Mouse (Mus musculus) testis, postnatal 14 days (tissue): ENCODE results near the gene Pptc7.

Source experiments
- DNase-seq: peaks from one replicate; pipeline ENCODE4 v3.0.0; 2021; ENCODE audit warnings: low spot score

Gene Pptc7

DNA sequence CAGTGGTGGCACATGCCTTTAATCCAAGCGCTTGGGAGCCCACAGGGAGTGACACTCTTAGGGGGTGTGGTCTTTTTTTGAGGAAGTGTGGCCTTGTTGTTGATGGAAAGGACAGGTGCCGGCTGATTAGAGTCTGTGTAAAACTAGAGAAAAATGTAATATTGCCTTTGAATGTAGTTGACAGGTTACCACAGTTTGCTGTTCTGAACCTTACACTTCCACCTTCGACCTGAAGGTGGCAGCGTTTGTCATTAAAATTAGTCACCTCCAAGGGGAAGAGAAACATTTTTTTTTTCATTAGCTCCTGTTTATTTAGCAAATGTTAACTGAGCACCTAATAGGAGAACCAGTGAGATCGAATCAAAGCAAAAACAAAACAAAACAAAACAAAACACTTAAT lies 16.3 kb upstream of the Pptc7 start:
- DNase-seq, result no peak

DNA sequence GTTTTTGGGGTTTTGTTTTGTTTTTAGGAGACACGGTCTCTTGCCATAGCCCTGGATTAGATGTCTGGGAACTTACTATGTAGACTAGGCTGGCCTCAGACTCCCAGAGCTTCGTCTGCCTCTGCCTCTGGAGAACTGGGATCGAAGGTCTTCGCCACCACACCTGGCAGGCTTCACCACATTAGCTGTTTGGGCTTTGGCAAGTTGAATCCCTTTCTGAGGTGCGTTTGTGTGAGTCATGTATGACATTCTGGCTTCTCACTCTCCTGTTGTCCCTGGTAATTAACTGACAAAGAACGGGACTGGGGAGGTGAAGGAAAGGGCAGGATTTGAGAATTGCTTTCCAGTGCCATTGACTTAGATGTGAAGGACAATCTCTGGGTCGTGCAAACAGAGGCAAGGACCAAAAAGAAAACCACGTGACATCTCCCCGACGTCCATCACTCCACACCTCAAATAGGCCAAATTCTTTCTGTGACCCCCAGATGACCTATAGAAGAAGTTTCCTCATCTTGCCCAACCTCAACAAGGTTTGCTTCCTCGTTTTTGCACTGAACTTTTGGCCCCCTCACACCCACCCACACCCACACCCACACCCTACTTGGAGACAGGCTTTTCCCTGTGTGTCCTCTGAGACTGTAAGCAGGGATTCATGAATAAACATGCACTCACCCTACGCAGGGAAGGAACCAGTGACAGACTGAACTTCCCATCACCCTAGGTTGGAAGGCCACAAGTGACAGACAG lies 15.1 kb upstream of the Pptc7 start:
- DNase-seq, result no peak

DNA sequence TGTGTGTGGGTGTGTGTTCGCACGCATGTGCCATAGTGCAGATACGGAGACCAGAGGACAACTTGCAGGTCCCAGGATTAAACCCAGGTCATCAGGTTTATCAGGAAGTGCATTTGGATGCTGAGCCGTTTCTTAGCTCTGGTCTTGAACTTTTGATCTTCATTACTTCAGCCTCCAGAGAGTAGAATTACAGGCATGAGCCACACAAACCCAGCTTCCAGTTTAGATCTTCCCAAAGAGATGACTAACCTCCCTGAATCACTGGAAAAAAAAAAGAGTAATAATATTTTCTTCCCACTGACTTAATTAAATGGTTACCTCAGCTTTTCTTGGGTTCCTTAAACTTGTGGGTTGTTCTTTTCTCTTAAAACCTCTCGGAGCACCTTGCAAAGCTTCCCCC lies 11.3 kb upstream of the Pptc7 start:
- DNase-seq, result no peak

DNA sequence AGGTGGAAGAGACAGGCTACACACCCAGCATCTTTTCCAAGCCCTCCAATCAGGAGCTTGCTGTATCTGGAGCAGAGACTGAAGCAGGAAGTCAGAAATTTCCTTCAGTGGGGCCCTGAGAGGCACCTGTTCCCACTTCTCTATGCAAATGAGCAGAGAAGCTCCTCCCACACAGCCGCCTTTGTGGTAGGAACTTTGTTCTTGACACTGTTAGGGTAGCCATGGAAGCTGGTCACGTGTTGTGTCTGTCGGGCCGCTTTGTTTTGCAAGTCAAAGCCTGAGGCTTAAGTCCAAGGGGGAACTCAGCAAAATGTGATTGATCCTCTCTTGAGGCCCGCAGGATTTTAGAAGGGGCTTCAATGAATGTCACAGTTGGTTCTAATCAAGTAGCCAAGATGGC lies 9.4 kb upstream of the Pptc7 start:
- DNase-seq, result peak; percentile 60

DNA sequence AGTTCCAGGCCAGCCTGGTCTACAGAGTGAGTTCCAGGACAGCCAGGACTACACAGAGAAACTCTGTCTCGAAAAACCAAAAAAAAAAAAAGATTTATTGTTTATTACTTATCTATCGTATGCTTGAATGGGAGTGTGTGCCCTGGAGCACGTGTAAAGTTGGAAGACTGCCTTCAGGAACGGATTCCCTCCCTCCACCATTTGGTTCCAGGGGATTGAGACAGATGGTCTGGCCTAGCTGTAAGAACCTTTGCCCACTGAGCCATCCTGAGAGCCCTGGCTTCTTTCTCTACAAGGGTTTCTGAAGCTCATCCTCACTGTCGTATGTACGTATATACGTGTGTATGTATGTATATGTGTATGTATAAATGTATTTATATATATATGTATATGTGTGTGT lies 5.2 kb upstream of the Pptc7 start:
- DNase-seq, result no peak

DNA sequence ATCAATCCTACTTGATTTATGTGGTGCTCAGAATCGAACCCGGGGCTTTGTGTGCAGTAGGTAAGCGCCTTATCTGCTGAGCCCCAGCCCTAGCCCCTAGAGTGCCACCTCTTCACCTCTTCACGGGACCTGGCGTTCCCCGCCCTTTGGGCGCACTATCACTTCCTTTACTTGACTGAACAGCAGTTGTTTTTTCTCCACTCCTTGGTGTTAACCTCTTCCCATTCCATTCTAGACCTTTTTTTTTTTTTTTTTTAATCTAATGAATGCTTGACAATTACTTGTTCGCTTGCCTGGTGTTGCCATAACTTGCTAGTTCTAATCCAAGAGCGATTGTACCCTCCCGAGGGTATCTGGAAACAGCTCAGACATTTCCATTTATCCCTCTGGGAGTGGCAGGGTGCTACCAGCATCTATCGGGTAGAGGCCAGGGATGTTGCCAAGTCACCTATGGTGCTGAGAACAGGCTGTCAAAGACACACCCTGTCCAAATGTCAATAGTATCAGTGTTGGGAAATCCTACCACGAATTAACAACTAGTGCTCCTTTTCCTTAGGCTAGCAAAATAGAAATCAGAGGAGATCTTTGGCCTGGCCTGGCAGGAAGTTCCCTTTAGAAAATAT lies 4.3 kb upstream of the Pptc7 start:
- DNase-seq, result no peak

DNA sequence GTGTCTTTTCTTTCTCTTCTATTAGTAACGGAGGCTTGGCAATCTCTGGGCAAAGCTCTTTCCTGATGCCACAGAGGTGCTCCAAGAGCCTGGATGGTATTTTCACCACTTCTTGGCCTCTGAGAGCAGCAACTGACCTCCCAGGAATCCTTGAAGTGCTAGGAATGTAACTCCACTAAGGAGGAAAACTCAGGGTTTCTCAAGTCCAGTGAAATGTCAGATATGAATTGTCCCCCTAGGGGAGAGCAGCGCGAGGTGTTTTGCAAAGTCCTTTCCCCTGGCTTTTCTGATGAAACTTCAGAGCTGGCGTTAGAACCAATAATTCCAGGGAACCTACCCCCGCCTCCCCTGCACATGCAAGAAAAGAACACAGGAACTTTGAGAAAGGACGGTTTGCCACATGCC lies 3.7 kb upstream of the Pptc7 start:
- DNase-seq, result no peak

DNA sequence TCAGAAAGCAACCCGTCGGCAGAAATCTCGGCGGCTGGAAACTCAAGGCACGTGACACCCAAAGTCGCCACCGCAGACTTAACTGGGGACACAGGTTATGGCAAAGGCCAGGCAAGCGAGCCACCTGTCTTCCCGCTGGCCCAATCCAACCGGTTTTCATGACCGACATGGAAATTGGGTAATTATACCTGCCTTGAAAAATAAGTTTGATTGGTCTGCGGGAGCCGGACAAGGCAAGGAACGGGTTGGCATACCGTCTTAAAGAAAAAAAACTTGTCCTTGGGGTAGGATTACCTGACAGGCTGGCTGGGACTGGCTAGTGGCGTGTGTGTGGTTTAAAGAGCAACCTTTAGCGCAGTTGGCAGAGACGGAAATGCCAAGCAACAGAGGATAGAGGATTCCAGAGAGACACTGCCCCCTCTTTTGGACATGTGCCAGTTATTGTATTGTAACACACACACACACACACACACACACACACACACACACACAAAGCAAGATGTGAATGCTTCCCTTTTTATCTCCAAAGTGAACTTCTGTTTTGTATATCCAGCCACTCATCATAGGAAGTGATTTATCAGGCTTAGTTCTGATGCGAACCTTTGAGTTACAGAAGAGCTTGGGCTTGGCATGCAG lies 3.2 kb upstream of the Pptc7 start:
- no peak for DNase-seq

DNA sequence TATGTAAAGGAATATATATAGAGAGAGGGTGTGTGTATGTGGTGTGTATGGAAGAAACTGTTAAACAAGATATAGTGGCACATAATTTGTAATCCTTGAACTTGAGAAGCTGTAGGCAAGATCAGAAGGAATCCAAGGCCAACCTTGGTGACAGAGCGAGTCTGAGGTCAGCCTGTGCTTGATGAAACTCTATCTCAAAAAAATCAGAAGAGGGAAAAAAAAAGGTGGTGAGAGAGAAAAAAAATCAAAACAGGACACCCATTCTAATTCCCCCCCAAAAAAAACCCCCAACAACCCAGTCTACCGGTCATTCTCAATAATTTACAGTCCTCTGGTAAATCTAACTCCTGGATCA lies 360 bp upstream of the Pptc7 start:
- DNase-seq, result no peak

DNA sequence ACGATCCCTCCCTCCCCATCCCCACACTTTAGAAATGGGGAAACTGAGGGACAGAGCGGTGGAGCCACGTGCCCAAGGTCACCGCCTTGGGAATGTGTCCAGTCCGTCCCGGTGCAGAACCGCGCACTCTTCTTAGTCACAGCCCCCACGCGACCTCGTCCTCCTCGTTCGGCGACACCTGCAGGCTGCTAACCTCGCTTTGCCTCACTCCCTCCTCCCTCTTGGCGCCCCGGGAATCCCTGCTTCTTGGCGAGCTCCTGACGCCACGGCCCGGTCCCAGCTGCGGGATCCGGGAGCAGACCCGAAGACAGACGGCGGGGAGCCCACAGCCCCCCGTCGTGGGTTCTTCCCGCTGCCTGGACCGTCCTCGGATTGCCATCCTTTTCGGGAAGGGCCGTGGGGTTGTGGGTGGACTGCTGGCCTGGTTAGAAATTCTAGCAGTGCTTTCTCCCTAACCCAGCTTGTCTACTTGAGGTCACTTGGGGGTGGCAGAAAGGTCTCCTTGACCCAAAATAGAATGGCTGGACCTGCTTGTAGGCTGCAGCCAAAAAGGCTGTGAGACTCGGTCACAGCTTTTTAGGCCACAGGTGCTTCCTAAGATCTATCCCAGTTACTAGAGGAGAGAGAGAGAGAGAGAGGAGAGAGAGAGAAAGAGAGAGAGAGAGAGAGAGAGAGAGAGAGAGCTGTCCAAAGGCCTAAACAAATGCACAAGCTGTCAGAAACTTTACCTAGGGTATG lies 1.0 kb downstream of the Pptc7 start:
- no peak for DNase-seq

DNA sequence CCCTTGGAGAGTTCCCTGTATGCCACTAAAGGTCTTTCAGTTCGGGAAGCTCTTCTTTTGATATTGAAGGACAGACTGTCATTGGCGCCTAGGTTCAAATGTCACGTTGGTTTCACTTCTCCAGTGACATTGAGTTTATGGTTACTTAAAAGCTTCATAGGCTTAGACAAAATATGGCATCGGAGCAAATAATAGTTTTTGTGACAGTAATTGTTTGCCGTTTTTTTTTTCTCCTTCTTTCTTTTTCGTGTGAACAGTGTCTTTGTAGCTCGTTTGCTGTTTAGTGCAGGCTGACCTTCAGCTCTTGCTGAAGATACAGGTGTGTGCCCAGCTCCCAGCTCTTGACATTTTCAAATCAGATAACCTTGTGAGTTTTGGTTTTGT lies 1.6 kb downstream of the Pptc7 start:
- DNase-seq, result no peak

DNA sequence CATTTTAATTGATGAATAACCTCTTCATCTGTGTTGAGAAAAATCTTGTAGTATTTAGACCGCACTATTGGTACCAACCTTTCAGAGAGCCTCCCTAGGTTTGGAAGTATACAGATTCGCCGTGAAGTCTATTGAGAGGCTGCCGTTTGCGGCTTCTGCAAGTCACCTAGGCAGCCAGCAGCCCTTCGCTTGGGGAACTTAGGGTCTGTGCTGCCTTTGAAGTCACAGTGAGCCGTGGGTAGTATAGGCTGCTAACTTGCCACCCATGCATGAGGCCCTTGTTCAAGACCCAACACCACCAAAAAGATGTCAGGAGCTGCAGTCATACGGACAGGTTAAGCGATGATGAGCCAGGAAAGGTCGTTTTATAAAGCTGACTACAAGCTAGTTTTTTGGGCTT lies 2.0 kb downstream of the Pptc7 start:
- DNase-seq, result no peak

DNA sequence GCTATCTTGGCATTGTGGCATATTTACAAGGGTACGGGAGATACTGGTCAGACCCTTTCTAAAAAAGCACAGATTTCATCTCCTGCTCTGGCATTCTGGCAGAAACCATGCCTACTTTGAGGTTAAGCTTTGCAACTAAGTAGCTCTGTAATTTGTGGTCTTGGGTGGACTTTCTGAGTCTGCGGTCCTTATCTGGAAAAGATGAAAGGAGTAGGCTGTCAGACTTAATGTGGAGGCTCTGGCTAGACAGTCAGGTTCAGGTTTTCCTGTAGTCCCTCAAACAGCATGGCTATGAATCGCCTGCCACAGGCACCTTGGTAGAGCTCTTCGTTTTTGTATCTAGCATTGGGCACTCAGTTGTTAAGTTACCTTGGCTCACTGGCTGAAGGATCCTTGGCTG lies 2.9 kb downstream of the Pptc7 start:
- DNase-seq, result no peak

DNA sequence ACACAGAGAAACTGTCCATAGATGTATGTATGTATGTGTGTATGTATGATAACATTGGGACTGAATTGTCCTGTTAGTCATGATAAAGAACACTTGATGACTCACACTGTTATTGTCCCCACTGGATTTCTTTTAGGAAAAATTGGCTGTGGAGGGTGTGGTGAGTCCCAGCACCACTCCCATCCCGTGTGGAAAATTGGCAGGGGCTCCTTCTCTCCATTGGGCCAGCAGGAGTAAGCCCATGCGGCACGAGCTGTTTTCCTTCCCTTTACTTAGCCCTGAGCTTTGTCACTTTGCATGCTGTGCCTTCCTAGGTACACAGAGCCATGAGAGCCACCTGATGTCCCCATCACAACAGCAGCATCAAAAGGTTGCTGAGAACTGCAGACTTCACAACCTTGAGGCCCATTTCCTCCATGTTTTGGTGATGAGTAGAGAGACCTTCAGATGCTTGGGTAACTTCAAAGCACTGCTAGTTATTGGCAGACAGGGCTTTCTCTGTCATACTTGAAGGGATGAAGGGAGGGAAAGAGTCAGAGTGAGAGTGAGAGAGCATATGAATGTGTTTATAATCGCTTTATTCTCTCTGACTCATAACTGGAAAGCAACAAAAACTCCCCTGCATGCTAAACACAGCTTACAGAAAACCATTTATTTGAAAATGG lies 4.1 kb downstream of the Pptc7 start:
- DNase-seq, result no peak

DNA sequence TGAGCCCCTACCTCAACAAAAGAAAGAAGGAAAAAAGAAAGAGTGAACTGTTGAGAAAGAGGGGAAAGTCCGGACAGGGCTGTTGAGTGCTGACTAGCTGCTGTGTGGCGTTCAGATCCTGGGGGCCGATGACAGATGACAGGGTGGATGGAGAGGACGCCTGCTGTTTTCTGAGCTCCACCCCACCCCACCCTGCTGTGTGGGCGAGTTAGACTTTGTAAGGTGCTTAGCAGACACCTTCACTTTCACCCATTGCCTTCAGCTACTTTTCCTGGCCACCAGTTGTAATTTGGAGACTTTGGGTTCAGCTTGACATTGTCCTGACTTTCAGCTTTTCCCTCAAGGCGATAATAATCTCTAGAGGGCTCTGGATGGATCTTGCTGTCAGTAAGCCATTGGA lies 7.0 kb downstream of the Pptc7 start:
- no peak for DNase-seq

DNA sequence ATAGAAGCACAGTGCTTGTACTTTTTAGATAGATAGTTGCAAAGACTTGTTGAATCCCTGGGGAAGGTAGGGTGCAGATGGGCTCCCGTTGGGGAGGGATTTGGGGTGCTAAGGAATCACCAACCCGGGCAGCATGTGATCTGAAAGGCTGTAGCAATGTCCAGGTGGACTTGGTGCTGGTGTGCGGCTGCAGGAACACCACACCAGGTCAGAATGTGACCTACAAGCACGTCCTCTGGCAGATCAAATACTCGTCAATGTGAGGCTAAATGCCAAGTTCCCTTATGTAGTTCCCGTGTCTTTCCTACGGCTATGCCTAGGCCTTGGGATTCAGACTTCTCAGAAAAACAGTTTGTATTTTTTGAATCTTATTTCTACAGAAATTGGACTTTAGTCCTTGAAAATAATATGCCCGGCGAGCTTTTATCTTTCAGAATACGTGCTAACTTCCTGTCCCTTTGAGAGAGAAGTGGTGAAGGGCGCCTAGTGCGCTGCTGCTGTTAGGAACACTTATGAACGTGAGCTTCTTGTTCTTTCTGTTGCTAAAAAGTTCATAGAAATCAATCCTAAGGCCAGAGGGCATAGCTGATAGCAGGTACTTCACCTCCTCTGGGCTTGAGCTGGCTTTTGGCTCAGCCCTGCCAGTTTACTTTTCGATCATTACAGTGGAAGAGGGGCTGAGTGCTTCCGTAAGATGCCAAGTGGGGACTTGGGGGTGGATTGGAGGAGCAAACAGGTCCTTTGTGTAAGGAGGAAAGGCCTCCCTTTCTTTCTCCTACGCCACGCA lies 7.6 kb downstream of the Pptc7 start:
- no peak for DNase-seq

DNA sequence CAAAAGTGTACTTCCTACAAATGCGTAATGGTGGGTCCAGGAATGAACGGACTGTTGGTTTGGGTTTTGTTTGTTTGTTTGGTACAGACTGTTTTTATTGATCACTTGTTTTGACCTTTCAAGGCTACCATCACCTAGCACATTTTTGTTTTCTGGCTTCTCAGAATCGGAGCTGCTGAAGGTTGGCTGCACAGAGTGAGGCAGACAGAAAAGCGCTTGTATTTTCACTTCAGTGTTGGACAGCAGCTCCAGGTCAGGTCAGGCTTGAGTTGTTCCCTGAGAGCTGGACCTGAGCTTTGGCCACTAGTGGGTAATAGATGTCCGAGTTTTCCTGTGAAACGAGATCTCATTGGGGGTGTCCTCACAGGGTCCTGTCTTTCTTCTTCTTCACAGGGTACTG lies 9.0 kb downstream of the Pptc7 start:
- DNase-seq, result no peak

DNA sequence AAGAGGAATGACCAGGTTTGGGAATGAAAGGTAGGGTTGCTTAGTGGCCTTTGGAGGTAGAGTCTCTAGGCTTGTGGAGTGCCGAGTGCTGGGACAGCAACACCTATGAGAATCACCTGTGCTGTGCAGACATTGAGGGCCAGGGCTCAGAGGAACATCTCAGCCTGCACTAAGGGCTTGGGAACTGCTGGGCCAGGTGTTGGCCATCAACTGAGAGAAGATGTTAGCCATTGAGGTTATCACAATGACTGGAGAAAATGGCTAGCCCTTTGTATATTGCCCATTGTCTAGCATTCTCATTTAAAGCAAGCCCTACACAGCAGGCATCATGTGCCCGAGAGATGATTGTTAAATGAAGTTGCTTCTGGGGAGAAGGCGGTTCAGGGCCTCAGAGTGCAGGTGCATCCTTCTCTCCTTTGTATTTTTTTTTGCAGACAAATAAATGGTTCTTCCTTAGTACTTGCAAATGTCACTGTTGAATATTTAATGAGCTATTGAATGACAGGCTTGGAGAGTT lies 10.1 kb downstream of the Pptc7 start:
- no peak for DNase-seq

DNA sequence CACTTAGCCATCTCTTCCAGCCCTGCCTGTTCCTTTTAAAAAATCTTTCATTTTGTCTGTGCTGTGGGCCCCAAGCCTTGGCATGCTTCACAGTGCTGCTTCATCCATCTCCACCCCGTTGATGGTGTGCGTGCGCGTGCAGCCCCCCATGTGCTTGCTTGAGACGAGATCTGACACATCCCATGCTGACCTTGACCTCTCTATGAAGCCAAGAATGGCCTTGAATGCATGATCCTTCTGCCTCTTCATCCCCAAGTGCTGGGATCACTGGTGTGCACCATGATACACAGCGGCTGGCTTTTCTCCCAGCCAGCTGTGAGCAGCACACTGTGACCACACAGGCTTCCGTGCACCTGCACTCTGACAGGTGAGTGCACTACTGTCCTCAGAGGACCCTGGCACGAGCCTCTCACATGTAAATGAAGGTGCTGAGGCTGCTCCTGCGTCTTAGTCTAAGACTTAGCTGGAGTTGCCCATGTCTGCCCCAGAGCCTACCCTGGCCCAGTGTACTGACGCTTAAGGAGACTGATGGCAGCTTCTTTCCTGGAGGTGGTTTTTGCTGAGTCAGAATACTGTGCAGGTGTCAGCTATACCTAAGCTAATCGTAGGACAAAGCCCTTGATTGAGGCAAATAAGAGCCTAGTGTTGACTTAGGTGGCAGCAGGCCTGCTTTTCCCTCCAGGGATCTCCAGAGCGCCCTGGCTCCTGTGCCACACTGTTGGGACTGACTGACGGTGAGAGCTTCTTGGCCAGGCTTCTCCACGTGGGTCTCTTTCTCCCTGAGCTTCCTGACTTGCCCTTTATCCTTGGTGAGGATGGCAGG lies 11.2 kb downstream of the Pptc7 start:
- no peak for DNase-seq

DNA sequence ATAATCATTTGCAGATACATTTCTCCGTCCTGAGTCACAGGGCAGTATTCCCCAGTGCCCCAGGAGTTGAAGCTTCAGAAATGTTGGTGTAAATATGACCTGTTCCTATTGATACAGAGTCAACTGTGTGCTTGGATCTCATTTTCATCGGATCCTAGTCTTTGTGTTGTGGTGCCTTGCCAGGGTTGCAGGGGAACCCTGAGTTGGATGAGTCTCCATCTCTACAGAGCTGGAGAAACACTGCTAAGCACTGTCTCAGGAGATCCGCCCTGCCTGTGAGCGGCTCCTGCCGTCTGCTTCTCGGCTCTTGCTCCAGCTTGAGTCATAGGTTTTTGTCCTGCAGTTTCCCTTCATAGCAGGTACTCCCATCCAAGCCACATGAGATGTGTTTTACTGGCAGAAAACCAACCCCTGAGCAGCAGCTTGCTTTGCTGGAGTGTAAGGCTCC lies 15.9 kb downstream of the Pptc7 start:
- DNase-seq, result no peak
